Mouse (Mus musculus): ENCODE results near the gene Litaf. TPM values are rescaled to one million over a fixed set of nuclear protein-coding genes. Genes with fewer than 3 reads are reported as not detected.

Litaf gene
- total and polyA plus RNA-seq, 3 experiments = 97.5 to 178 (median 154) TPM

- dilution Hi-C loops (cut with MboI; ENCODE audit: extremely low pct_ligation_motif_present, extremely low pct_unique_long_range_greater_than_20kb, low sequenced_read_pairs) = no loop called here
- H3K79me2 ChIP-seq (replicated peaks; ENCODE audit: control insufficient read depth, extremely low read depth, insufficient read depth, poor library complexity, severe bottlenecking) = no peaks in the 10 kb centered on the region
- no peak overlapping the region for H3K9ac ChIP-seq (ENCODE audit: insufficient read depth, low read depth)
- in situ Hi-C loops (cut with MboI; ENCODE audit: low pct_ligation_motif_present, low pct_unique_long_range_greater_than_20kb, low sequenced_read_pairs) = no loop called here
- no peaks in the 10 kb centered on the region for H3K36me3 ChIP-seq (replicated peaks in 1 of 2; ENCODE audit: control insufficient read depth in 1 of 2, insufficient read depth in 1 of 2, low read length in 1 of 2)
- no peak overlapping the region for H3K4me2 ChIP-seq (ENCODE audit: insufficient read depth, low read depth, poor library complexity, severe bottlenecking)
- no peak overlapping the region for H3K27ac ChIP-seq (ENCODE audit: insufficient read depth, low read depth)
- no peaks in the 10 kb centered on the region for H3K9me3 ChIP-seq (replicated peaks; ENCODE audit: low read length)
- H3K4me1 ChIP-seq (ENCODE audit: control insufficient read depth in 1 of 2, insufficient read depth in 2 of 2) = no peaks in the 10 kb centered on the region
- no peaks in the 10 kb centered on the region for H3K27me3 ChIP-seq (replicated peaks)
- no peak overlapping the region for H3K4me3 ChIP-seq (replicated peaks in 1 of 3; ENCODE audit: low read depth in 2 of 3, low read length in 2 of 3, poor library complexity in 1 of 3)
- DNase-seq (ENCODE audit: extremely low read depth) = no peak
- no peak for TF ChIP-seq ZC3H11A (IDR thresholded peaks at IDR 0.05; ENCODE audit: low read depth, low read length)
- no peak for TF ChIP-seq RCOR1 (conservative IDR thresholded peaks at IDR 0.05; ENCODE audit: low read depth, low read length)
Observed at GRCm38 (mm10) chr16:10915066-10915465, 150.9 kb downstream of the Litaf start.

GRCm38 (mm10) chr16:10911061-10911460 is 154.9 kb downstream of the Litaf start:
- no peak overlapping the region for H3K4me2 ChIP-seq (ENCODE audit: insufficient read depth, low read depth, poor library complexity, severe bottlenecking)
- no peak overlapping the region for H3K9ac ChIP-seq (ENCODE audit: insufficient read depth, low read depth)
- H3K4me3 ChIP-seq (replicated peaks in 1 of 3; ENCODE audit: low read depth in 2 of 3, low read length in 2 of 3, poor library complexity in 1 of 3) = no peak overlapping the region
- dilution Hi-C loops (cut with MboI; ENCODE audit: extremely low pct_ligation_motif_present, extremely low pct_unique_long_range_greater_than_20kb, low sequenced_read_pairs) (no loop called here), in situ Hi-C loops (cut with MboI; ENCODE audit: low pct_ligation_motif_present, low pct_unique_long_range_greater_than_20kb, low sequenced_read_pairs) (no loop called here)
- no peak overlapping the region for H3K27ac ChIP-seq (ENCODE audit: insufficient read depth, low read depth)
- DNase-seq (ENCODE audit: extremely low read depth) = no peak
- no peak for TF ChIP-seq SIN3A (IDR thresholded peaks at IDR 0.05; ENCODE audit: low read length)
- no peak for TF ChIP-seq MYC (IDR thresholded peaks at IDR 0.05; ENCODE audit: low read depth, low read length)
- TF ChIP-seq GABPA (IDR thresholded peaks at IDR 0.05; ENCODE audit: insufficient replicate concordance, low read depth, low read length) = no peak
- H3K4me1 ChIP-seq (ENCODE audit: control insufficient read depth in 1 of 2, insufficient read depth in 2 of 2) = no peaks in the 10 kb centered on the region
- no peaks in the 10 kb centered on the region for H3K79me2 ChIP-seq (replicated peaks; ENCODE audit: control insufficient read depth, extremely low read depth, insufficient read depth, poor library complexity, severe bottlenecking)
- H3K27me3 ChIP-seq (replicated peaks) = no peaks in the 10 kb centered on the region
- peaks cover 7% of the 10 kb centered on the region for H3K9me3 ChIP-seq (replicated peaks; ENCODE audit: low read length)
- H3K36me3 ChIP-seq (replicated peaks in 1 of 2; ENCODE audit: control insufficient read depth in 1 of 2, insufficient read depth in 1 of 2, low read length in 1 of 2) = no peaks in the 10 kb centered on the region

- Histone ChIP-seq H3K4me2 (ENCODE audit: insufficient read depth, low read depth, poor library complexity, severe bottlenecking) (no peak overlapping the region), H3K36me3 (replicated peaks in 1 of 2; ENCODE audit: control insufficient read depth in 1 of 2, insufficient read depth in 1 of 2, low read length in 1 of 2) (no peaks in the 10 kb centered on the region), H3K9ac (ENCODE audit: insufficient read depth, low read depth) (no peak overlapping the region), H3K79me2 (replicated peaks; ENCODE audit: control insufficient read depth, extremely low read depth, insufficient read depth, poor library complexity, severe bottlenecking) (no peaks in the 10 kb centered on the region), H3K4me3 (replicated peaks in 1 of 3; ENCODE audit: low read depth in 2 of 3, low read length in 2 of 3, poor library complexity in 1 of 3) (no peak overlapping the region), H3K9me3 (replicated peaks; ENCODE audit: low read length) (peaks cover 7% of the 10 kb centered on the region), H3K27me3 (replicated peaks) (no peaks in the 10 kb centered on the region), H3K4me1 (ENCODE audit: control insufficient read depth in 1 of 2, insufficient read depth in 2 of 2) (0 out of 4 replicates have a peak, but pooled peaks cover 0 to 3% of the 10 kb centered on the region in 2 experiments), H3K27ac (ENCODE audit: insufficient read depth, low read depth) (no peak overlapping the region)
- no peak for TF ChIP-seq GABPA (IDR thresholded peaks at IDR 0.05; ENCODE audit: insufficient replicate concordance, low read depth, low read length)
- TF ChIP-seq E2F4 (IDR thresholded peaks at IDR 0.05; ENCODE audit: insufficient replicate concordance, low read depth, low read length) = no peak
- no peak for TF ChIP-seq MAX (IDR thresholded peaks at IDR 0.05; ENCODE audit: low read length)
- TF ChIP-seq ZC3H11A (IDR thresholded peaks at IDR 0.05; ENCODE audit: low read depth, low read length) = no peak
- TF ChIP-seq MEF2A (IDR thresholded peaks at IDR 0.05; ENCODE audit: borderline replicate concordance, low read depth, low read length) = no peak
- no peak for TF ChIP-seq ZKSCAN1 (IDR thresholded peaks at IDR 0.05; ENCODE audit: borderline replicate concordance, low read depth, low read length)
- no peak for TF ChIP-seq POLR2A (IDR thresholded peaks at IDR 0.05; ENCODE audit: low read depth, low read length)
- TF ChIP-seq RAD21 (IDR thresholded peaks at IDR 0.05; ENCODE audit: low read depth, low read length) = no peak
- no peak for TF ChIP-seq SMC3 (IDR thresholded peaks at IDR 0.05; ENCODE audit: low read depth, low read length)
- TF ChIP-seq JUN (IDR thresholded peaks at IDR 0.05; ENCODE audit: insufficient read depth, low read depth, low read length) = no peak
- TF ChIP-seq MXI1 (IDR thresholded peaks at IDR 0.05; ENCODE audit: low read depth, low read length) = no peak
- no peak for TF ChIP-seq SIN3A (IDR thresholded peaks at IDR 0.05; ENCODE audit: low read length)
- TF ChIP-seq ZNF384 (IDR thresholded peaks at IDR 0.05; ENCODE audit: low read depth, low read length) = no peak
- no peak for TF ChIP-seq TBP (conservative IDR thresholded peaks at IDR 0.05; ENCODE audit: low read depth, low read length)
- no peak for TF ChIP-seq NRF1 (IDR thresholded peaks at IDR 0.05; ENCODE audit: low read depth, low read length)
- dilution Hi-C loops (cut with MboI; ENCODE audit: extremely low pct_ligation_motif_present, extremely low pct_unique_long_range_greater_than_20kb, low sequenced_read_pairs) (no loop called here), in situ Hi-C loops (cut with MboI; ENCODE audit: low pct_ligation_motif_present, low pct_unique_long_range_greater_than_20kb, low sequenced_read_pairs) (no loop called here)
- DNase-seq (ENCODE audit: extremely low read depth) = no peak
Observed at GRCm38 (mm10) chr16:10910541-10910940, 155.4 kb downstream of the Litaf start.
